Mouse (Mus musculus) left cerebral cortex, adult 9 months (tissue): ENCODE measurements at regions not wholly inside any gene's neighbourhood (a gene's known extent, or its start where the extent isn't known, plus 50 kb on each side); places are given as distances from the start of the nearest gene placed in this dataset.
"Not testable (repeated sequence)": the region's sequence is repeated elsewhere in the genome, so short reads cannot be mapped to it uniquely, and the experiment has no call there.

Experiments used
- DNase-seq, 2 experiments: peaks; one replicate each; pipeline ENCODE4 v3.0.0; 2022; ENCODE audit warnings: low spot score in 2 of 2

DNA sequence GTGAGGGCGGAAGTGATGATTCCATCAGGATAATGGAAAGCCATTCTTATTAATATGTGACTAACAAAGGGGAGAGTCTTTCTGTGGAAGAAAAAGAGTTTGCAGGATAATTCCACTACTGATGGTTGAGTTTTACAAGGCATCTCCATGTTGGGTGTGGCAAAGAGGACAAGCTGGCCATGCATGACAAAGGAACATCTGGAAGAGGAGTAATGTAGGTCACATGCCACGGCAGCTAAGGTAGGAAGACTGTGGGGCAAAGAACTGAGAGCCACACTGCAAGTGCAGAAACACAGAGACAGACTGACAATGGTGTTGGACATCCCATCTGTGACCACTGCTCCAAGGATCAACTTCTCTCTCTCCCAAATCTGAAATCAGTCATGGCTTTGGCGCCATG, 196.4 kb upstream of the Gdi2 start:
- DNase-seq = no peak

DNA sequence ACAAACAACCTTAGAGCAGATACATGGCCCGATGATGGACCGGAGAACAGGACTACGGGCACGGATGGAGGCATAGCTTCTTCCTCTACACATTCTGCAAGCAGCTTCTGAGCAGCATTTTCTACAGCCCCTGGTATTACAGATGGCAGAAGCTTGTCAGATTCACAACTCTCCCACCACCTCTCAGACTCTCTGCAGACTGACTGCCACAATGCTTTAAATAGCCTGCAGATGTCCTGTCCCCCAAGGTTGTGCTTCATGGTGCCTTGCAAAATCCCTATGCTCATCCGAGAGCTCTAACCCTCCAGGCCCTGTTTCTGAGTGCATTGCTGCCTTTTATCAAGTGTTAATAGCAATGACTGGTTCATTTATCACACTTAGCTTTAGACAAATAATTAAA, 194.3 kb upstream of the Gdi2 start:
- peak; percentile 27 to 35 for DNase-seq

DNA sequence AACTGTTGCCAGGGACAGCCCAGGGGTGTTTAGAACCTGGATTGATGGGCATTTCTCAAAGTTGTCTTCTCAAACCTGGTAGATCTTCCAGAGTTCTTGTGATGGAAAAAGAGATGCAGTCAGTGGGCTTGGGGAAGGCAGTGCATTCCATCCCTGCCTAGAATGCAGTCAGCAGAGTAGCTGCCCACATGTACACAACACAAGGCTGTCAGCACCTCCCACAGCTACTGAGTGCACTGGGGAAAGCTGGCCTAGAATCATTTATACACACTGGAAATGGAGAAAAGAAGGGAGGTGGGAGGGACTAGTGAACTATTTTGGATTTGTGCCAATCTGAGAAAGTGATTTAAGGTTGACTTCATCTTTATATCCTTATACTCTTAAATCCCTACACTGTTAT, 183.0 kb upstream of the Gdi2 start:
- DNase-seq = peak; percentile 25 to 32

DNA sequence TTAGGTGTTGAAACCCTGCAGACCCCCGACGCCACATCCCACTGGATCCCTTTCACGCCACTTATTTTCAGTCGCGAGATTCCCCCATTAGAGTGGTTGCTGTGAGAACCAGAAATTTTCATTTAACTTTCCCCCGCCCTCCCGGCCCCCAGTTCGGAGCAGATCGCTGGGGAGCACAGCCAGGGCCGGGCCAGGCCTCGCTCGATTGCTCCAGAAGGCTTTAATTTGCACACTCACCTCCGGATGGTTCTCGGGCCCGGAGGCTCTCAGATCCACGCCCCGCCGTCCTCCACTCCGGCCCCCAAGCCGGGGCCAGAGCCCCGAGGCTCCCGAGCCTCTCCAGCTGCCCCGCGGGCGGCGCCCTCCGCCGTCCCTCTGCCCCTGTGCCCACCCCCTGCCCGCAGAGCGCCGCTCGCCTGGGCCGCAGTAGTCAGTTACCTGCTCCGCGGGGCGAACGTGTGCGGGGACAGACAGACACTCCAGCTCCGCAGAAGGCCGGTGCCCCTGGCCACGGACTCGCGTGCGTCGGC, 179.7 kb upstream of the Gdi2 start:
- no peak for DNase-seq

DNA sequence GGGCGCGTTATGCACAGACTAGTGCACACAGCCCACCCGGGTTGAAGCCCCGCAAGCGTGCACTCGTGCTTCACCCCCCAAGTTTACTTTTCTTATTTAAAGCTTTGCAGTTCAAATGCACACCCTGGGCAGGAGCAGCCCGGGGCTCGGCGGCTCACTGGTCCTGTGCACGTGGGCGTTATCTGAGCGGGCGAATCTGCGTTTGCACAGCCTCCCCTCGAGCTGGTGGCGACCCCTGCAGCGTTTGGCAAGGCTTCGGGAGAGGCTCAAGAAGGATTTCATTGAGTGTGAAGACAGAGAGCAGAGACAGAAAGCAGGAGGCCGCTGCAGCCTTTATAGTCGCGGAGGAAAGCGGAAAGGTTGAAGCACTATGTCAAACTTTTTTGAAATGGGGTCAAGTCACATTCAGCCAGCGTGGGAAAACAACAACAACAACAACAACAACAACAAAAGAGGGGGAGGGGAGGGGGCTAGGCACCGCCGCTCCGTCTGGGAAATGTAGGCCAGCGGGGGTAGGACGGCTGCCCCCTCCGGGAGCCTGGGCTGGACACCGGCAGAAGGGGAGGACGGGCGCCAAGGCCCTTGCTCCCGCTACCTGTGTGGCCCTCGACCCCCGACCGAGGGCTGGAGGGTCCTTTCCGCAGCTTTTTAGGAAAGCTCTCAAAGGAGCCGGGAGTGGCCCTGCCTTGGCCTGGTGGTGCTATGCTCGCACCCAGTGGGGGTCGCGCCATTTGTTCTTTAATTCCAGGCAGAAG, 178.7 kb upstream of the Gdi2 start:
- peak in 1 of 2 experiments; percentile 5 for DNase-seq

DNA sequence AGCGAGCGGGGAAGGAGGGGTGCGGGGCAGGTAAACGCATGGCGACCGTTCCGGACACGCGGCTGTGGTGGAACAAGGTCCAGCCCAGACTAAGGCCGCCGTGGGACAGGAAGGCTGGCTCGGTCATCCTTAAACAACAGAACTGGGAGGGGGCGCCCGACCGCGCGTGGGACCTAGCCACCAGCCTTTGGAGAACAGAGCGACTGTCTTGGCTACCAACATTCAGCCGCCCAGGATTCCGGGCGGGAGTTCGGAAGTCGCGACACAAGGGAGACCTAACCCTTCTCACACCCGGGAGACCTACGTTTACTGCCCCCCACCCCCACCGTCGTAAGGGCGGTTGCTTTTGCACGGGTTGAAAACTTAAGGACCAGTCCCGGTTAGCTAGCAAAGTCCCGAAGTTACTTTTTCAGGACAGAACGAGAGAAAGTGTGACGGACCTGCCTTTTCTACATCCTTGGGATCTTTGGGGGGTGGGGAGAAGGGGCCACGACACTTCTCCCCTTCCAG, 178.1 kb upstream of the Gdi2 start:
- not testable (repeated sequence) for DNase-seq

DNA sequence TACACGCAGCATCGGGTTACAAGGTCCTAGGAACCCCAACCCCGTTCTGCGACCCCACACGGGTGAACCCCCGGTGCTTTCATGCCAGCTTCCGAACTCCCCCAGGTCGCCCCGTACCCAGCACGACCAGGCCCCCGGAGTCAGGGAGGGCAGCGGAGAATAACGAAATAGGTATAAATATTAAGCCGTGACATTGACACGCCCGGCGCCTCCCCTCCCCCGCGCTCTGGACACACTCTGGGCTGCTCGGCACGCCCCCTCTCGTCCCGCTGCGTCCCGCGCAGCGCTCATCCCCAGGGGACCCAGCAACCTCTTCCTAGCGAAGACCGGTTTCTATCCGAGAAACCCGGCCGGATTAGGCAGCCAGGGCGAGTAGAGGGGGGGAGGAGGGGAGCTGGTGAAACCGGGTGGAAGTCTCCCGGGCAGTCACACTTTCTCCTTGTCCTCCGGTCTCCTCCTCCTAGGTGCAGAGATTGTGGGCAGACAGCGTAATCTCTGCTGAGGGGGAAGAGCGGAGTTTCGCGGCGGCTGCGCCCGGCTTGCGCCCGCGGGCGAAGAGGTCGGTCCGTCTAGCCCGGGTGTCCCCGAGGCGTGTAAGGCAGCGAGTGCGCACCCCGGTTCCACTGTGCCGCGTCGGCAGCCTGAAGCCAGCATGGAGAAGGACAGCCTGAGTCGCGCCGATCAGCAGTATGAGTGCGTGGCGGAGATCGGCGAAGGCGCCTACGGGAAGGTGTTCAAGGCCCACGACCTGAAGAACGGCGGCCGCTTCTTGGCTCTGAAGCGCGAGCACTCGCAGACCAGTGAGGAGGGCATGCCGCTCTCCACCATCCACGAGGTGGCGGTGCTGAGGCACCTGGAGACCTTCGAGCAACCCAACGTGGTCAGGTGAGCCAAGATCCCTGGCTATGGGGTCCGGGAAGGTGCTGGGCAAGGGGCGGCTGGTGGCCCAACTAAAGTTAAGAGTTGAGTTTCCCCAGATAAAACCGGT, 177.1 kb upstream of the Gdi2 start:
- DNase-seq = peak in 1 of 2 experiments; percentile 38

DNA sequence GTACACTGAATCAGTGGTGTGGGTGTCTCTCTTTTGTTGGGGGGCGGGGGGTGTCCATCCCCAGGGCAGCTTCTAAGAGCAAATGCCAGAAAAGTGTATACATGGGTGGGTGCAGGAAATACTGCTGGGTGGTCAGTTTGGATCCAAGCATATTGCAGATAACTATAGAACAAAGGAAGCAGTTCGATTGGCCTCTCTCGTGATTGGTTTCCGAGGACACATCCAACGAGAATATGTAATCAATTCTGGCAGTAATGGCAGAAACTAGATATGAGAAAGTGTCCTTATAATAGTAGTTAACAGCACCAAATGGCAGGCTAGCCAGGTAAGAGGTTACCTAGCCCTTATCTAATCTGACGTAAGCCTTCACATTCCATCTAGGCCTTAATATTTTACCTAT, 165.2 kb upstream of the Gdi2 start:
- DNase-seq = no peak

DNA sequence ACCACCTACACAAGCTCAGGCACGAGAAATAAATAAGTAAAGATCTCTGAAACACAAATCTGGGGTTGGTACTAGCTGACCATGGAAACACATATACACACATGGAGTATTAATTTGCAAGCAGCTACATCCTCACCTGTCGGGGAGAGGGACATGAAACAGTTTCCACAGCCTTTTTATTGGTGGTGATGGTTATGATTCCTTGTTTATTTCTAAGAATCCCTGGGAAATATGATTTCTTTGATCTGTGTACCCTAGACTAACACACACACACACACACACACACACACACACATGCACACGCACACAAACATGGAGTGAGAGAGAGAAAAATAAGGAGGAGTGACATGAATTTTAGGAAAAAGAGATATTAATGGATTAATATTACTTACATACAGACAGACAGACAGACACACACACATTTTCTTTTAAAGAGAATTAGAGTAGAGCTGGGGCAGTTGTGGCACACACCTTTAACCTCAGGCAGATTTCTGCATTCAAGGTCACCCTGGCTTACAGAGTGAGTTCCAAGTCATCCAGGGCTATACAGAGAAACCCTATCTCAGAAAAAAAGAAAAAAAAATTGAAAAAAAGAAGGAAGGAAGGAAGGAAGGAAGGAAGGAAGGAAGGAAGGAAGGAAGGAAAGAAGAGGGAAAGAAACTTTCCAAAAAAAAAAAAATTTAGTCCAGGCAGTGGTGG, 164.2 kb upstream of the Gdi2 start:
- not testable (repeated sequence) for DNase-seq

DNA sequence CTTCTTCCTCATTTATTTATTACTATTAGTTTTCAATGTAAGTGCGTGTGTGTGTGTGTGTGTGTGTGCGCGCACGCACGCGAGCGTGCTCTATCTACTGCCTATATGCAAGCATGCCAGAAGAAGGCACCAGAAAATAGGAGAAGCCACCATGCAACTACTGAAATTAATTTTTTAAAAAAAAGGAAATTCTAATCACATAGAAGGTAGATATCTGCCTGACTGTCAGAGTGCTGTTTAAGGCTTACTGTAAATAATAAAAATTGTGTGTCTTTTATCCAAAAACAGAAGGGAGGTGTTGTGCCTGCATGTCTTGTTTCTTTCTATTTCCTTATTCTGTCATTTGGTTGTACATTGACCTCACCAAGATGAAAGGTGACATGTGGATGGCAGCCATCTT, 163.1 kb upstream of the Gdi2 start:
- no peak for DNase-seq

DNA sequence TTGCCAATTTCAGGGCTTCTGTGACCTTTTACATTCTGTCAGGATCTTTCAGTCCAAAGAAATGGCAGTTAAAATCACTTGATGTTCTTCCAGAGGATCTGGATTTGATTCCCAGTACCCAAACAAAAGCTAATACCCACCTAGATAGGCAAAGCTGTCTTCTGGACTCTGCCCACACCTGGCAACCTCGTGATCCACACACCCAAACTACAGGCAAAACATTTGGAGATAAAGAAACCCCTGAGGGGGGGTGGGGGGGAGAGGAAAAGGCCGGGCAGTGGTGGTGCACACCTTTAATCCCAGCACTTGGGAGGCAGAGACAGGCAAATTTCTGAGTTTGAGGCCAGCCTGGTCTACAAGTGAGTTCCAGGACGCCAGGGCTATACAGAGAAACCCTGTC, 160.1 kb upstream of the Gdi2 start:
- not testable (repeated sequence) for DNase-seq

DNA sequence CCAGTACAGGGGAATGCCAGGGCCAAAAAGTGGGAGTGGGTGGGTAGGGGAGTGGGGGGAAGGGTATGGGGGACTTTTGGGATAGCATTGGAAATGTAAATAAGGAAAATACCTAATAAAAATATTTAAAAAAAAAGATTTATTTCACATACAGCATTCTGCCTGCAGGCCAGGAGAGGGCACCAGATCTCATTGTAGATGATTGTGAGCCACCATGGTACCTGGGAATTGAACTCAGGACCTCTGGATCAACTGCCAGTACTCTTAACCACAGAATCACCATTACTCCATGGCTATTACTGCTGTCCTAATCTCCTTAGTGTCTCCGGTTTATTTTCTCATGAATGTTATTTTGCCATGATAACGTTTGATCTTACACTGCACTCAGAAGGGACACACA, 132.1 kb upstream of the Gdi2 start:
- not testable (repeated sequence) for DNase-seq

DNA sequence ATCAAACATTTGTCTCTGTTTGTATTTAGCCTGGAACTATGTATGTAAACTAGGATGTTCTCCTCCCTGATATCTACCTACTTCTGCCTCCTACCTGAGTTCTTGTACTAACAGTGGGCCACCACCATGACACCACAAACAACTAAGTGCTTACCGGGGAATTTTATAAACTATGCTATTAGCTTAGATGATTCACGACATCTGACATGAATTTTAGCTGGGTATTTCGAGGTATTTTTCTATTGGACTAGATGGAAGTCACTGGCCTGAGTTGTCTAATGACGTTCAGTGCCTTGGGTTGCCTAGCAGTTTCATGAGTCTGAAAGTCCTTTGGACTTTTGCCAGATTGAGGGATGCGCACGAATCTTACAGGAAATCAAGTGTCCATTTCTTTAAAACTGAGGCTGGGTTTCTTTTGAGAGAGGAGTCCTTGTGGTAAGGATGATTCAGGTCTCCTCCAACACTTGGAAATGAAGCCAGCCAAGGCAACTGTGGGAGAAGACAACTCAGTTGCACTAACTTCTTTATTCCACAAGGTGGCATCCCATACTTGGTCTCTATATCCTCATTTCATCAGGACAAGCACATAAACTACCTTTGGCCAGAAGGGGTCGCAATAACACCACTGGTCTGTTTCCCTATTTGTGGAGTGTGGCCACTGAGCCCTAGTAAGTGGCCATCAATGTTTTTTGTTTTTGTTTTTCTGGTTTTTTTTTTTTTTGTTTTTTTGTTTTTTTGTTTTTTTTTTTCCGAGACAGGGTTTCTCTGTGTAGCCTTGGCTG, 131.4 kb upstream of the Gdi2 start:
- DNase-seq = peak; percentile 47 to 89

DNA sequence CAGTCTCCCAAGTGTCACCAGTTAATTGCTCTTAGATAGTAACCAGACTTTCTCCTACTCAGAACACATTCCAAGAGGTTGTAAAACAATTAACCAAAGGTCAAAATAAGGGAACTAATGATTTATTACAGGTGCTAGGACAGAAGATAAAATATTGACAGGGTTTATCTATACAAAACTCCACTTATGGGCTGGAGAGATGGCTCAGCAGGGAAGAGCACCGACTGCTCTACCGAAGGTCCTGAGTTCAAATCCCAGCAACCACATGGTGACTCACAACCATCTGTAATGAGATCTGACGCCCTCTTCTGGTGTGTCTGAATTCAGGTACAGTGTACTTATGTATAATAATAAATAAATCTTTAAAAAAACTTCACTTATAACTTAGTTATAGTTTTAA, 127.6 kb upstream of the Gdi2 start:
- DNase-seq = not testable (repeated sequence)

DNA sequence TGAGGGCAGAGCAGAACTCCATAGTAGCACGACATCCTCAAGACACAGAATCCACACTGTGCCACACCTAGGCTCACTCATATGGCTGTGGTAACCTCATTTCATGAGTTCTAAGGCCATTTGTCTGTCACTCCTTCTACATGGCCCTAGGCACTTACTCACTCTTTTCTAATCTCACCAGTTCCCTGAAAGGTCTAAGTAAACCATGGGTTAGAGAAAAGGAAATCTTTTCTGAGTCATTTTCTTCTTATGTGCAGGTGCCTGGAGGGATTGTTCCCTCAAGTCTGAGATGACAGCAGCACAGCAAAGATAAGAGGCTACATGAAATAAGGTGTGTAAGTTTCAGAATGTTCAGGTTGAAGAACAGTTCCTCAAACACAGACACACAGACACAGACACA, 120.8 kb upstream of the Gdi2 start:
- no peak for DNase-seq

DNA sequence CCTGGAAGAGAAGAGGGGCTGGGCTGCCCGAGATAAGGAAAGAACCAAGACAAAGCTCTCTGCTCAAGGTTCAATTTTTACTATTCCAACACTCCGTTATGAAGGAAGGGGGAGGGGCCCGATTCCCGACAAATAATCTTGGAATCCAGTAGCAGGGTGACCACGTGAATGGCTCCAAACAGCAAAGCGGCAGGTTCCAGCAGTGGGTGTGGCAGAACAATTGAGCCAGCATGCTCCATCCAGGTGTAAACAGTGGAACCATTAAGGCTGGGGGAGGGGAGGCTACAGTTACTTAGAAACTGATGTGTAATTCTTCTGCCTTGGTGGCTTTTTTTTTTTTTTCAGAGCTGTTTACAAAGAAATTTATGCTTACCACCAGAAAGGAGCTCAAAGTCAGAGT, 82.5 kb upstream of the Gdi2 start:
- DNase-seq = not testable (repeated sequence)

DNA sequence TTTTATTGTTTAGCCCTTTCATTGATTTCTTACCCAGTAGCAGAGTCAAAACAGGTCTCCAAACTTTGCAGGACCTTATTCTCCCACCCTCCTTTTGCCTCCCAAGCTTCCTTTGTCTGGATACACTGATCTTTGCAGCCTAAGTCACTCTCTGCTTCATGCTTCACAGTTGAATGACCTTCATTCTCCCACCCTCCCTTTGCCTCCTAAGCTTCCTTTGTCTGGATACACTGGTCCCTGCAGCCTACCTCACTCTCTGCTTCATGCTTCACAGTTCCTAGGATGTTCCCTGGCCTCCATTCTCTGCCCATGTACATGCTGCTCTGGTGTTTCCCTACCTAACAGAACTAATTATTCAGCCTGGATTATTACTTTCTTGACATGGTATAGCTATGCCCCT, 61.0 kb upstream of the Gdi2 start:
- no peak for DNase-seq

DNA sequence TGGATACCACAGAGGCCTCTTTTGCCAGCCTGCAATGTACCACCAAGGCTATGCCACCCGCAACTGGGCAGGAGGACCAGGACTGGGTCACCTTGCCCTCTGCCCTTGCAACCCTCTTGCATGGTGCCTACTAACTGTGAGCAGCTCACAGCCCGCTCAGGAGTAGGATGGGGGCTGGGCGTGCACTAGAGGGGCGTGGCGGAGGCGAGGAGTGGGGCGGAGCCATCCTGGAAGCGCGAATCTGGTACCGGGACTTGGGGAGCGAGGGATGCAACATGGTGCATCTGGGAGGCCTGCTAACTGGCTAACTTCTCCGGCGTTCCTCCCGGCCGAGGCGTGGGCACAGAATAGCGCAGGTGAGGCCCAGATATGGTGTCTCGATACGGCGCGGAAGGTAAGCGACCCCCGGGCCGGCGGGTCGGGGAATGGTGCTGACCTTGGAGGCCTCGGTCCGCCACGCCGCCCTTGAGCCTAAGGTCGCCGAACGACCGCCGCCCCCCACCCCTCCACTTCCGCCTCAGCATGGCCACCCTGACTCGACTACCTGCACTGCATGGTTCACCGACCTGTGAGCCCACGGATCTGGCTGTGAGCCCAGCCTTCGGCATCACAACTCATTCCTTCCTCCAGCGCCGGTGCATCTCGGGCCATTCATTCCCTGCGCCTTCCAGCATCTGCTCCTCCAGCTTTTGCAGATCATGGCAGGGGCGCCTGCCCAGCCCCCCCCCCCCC, 59.7 kb upstream of the Gdi2 start:
- peak; percentile 4 to 68 for DNase-seq
